Mouse (Mus musculus) 3T3-L1 (cell line): ENCODE data around the gene Sult6b1.

Source experiments
- DNase-seq: peaks from one replicate; pipeline ENCODE4 v3.0.0-alpha.2; 2015; ENCODE audit warnings: low read depth, low spot score

The Sult6b1 gene

DNA sequence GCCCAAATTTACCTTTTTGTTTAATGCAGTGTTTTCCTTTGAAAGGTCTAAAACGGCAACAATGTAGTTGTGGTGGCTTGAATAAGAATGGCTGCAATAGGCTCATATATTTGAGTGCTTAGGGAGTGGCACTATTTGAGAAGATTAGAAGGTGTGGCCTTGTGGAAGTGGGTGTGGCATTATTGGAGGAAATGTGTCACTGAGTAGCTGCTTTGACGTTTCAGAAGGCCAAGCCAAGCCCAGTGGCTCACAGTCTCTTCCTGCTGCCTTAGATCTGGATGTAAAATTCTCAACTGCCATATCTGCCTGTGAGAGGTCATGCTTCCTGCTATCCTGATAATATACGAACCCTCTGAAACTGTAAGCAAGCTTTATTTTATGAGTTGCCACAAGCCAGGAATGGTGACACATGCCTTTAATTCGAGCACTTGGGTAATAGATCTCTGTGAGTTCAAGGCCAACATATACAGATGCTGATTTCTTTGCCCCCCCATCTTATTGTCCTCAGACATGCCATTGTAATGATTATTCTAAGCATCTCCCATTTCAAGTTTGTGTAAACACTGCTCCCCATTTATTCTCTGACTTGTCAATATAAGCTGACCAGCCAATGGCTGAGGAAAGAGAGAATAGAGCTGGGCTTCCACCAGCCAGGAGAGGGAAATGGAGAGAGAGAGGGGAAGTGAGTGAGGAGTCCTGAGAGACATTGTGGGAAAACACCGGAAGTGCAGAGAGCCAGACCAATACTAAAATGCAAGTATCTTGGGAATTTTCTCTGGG lies 21.3 kb downstream of the Sult6b1 start:
- no peak for DNase-seq

DNA sequence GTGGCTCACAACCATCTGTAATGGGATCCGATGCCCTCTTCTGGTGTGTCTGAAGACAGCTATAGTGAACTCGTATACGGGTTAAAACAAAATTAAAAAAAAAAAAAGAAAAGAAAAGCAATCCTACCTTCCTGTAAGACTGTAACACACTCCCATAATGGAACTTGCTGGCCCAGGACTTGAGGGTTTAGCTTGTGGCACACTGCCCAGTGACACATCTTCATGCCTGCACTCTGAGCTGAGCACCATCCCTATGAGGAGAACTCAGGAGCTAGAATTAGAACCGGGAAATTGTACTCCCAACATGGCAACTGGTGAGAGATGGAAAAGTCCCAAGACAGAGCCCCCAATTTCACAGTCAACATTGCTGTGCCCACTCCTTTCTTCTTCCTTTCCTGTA lies 23.5 kb downstream of the Sult6b1 start:
- peak; percentile 65 for DNase-seq

DNA sequence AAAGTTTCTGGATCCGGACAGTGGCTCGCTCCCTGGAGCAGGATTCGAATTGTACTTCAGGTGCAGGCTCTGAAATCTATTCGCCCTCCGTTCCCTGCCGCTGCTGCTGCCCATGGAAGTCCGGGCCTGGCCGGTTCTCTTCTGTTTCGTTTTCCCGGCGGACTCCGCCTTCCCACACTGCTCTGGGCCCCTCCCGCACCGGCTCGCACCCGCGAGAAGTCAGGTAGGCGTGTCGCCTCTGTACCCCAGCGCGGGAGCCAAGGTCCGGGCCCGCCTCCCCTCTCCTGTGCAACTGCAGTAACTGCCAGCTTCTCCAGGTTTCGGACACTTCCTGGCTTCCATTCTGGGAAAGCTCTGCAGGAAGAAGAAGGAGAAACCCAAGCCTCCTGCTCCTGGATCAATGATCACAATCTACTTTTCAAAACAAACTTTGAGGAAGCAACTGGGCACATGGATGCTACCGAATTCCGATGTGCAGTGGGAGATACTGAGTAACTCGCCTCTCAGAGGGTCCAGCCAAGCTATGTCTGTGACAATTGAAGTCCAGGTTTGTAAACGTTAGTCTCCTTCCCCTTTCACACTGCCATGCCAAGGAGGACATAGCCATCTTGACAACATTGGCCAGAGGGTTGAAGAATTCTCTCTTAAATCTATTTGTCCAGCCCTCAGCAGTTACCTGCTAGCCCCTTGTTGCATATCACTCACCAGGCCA lies 24.2 kb downstream of the Sult6b1 start, which contains the start of gene Eif2ak2:
Gene Eif2ak2, minus strand, starts transcription at position 173 of the 712 bp plus-strand sequence.
- DNase-seq: peak; percentile 94

DNA sequence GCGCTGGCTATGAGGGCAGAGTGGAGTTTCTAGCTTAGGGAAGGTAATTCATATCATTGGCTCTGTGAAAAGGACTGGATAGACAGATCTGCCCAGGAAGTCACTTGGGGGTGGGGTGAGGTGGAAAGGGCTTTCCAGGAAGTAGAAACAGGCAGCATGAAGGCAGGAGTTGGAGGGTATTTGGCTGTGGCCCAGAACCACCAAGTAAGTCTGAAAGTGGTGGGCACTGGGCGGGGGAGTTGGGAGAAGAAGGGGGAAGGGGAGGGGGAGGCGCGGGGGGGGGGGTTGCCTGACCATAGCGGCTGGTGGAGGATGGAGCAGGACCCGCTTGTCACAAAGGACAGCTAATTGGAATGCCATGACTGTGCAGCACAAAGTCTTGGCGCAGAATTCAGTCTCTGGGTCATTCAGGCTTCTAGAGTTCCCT lies 24.9 kb downstream of the Sult6b1 start:
- no peak for DNase-seq

DNA sequence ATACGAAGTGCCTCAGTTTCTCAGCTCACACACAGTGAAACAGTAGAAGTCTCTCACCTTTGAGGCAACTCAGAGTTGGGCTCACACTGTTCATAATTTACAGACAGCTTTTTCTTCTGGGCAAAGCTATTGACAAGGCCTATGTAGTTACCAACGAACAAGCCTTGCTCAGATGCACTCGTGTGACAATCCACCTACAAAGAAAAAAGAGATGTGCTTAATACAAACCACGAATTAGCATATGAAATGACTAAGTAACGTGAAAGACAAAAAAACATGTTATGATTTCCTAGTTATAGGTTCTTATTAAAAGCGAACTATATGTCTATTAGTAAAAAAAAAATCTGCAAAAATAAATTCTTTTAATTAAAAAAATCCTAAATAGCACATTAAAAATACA lies 32.9 kb downstream of the Sult6b1 start:
- no peak for DNase-seq

DNA sequence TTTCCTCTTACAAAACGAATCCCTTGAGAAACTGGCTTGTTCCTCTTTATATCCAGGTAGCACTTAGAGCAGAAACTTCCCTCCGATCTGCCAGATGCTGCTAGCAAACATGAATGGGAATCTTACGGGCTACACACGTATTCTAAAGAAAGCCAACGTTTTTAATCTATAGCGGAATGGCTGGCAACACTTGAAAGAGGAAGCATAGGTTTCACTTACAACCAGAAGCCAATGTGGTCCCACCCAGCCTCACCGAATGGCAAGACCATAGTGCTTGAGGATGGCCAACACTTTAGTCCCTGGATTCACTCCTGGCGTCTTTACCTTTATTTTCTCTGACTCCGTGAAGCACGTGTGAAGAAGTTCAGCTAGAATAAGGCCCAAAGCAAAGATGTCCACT lies 50.5 kb downstream of the Sult6b1 start:
- DNase-seq: no peak

DNA sequence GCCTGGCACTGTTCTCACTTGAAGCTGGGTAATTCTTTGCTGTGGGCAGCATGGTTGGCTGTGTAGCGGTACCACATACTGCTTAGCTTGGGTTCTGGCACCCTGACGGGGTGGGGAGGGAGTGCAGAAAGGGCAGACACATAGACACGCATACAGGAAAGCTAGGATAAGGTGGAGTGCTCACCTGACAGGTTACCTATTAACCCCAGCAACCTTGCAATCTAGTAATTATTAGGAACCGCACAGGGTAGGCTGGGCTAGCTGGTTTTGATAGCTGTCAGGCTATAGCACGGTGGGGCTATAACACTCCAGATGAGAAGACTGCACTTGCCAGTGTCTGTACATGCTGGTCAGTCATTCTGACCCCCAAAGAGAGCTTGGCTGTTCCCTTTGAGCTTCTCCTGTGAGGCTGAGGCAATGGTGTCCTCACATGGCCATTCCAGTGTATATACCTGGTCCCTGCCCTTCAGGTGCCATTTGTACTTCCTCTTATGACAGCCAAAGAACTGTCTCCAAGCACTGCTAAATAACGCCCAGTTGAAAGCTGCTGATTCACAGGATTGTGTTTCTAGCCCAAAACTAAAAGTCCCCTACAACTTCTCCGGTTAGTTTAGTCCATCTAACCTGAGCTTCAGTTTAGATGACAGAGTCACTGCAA lies 64.4 kb downstream of the Sult6b1 start:
- DNase-seq: no peak

DNA sequence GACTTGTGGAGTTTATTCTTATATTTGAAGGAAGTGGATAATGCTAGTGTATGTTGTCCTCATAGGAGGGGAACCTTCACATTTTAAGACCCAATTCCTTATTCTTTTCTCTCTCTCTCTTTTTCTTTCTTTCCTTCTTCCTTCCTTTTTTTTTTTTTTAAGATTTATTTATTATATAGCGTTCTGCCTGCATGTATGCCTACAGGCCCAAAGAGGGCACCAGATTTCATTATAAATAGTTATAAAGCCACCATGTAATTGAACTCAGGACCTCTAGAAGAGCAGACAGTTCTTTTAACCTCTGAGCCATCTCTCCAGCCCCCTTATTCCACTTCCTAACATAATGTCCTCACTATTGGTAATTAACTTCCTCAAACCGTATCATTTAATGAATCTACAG lies 70.7 kb downstream of the Sult6b1 start:
- DNase-seq: peak; percentile 74

DNA sequence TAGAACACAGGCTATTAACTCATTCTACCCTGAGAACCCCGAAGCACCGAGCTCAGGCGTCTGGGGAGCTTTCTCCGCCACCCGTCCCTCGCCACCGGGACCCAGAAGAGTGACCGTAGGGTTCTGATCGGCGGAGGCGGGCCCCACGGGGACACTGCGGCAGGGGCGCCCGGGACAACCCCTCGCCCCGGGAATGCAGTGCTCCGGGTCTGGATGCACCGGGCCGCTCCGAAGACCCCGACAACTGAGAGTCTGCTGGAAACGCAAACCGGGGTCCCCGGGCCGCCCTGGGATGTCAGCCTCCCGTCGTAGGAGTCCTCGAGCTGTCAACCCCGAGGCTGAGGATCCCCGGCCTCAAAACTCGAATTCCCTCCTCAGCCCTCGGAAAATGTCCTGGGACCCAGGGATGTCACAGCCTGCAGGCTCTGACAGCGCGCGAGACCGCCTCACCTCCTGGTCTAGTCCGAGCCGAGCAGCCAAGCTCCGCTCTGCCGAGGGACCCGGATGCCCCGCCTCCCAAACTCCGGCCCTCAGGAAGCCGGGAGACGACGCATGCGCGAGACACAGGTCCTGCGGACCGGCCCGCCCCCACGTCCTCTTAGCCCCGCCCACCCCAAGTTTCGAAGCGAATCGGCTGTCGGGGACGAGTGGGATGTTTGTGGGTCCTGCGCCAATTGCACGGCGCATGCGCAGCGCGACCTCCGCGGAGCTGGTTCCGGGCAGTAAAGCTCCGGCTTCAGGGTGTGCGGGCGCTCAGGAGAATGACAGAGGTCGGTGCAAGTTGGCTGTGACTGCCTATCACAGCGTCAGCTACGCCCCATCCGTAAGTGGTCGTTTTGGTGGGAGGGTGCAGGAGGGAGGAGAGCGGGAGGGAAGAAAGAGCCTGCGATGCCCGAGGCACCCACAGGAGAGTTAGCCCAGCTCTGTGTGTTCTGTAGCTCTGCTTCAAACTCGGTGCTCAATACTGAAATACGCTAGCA lies 71.6 kb downstream of the Sult6b1 start, which contains the start of the genes Heatr5b and Gpatch11:
Gene Heatr5b, minus strand, starts transcription at position 509 of the 980 bp plus-strand sequence.
Gene Gpatch11, plus strand, starts transcription at position 712 of the 980 bp plus-strand sequence.
- peak; percentile 99 for DNase-seq
